Comparison of ENCODE assay signal across 1 mouse cellular context in genomic region chr3:122333902-122334301, GRCm38 (mm10).
TF ChIP-seq lines count a peak whose summit lies in the region.

No protein-coding gene starts in this region.

TF ChIP-seq in CH12.LX, 34 proteins besides CTCF, POLR2A, EP300 and RAD21 (continued from another document):
- TF ChIP-seq PAX5 (IDR thresholded peaks at IDR 0.05; ENCODE audit: low read length) (no peak), E2F4 (IDR thresholded peaks at IDR 0.05; ENCODE audit: insufficient replicate concordance, low read depth, low read length) (no peak), HCFC1 (IDR thresholded peaks at IDR 0.05; ENCODE audit: low read depth, low read length) (no peak), CHD2 (IDR thresholded peaks at IDR 0.05; ENCODE audit: low read length) (no peak)
TF ChIP-seq in CH12.LX: peak in this region for 0.
